Mouse (Mus musculus) cerebellum, adult 11-12 months (tissue): Measurements from ENCODE around the gene Smo.
"Not testable (repeated sequence)": the region's sequence is repeated elsewhere in the genome, so short reads cannot be mapped to it uniquely, and the experiment has no call there.

Source experiments
- DNase-seq: peaks from one replicate; pipeline ENCODE4 v3.0.0; 2022

Smo gene

DNA sequence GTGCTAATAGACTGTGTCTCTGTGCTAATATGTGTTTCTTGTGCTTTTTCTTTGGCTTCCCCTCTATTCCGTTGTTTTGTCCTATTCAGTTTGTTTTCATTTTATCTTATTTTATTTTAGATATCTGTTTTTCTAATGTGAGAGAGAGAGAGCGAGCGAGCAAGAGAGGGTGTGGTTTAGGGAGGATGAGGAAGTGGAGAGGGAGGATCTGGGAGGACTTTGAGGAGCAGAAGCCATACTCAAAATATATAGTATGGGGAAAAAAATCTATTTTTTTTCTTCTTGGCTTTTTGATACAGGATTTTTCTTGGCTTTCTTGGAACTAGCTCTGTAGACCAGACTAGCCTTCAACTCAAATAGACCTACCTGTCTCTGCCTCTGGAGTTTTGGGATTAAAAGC, 7.3 kb upstream of the Smo start:
- DNase-seq = no peak

DNA sequence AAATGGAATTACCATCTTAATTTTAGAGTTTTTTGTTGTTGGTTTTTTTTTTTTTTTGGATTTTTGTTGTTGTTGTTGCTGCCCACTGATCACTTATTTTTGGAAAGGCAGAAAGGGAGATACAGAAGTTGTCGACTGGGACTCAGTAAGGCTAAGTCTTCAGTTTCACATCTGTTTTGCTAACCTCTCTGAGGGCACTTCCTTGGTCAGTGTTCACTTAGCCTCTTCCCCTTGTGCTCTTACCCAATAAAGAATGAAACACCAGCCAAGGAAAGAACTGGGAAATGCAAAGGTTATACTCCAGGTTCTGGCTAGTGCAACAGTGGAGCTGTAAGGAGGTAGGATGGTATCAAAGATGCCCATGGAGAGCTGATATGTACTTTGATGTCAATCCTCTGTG, 5.8 kb upstream of the Smo start:
- no peak for DNase-seq

DNA sequence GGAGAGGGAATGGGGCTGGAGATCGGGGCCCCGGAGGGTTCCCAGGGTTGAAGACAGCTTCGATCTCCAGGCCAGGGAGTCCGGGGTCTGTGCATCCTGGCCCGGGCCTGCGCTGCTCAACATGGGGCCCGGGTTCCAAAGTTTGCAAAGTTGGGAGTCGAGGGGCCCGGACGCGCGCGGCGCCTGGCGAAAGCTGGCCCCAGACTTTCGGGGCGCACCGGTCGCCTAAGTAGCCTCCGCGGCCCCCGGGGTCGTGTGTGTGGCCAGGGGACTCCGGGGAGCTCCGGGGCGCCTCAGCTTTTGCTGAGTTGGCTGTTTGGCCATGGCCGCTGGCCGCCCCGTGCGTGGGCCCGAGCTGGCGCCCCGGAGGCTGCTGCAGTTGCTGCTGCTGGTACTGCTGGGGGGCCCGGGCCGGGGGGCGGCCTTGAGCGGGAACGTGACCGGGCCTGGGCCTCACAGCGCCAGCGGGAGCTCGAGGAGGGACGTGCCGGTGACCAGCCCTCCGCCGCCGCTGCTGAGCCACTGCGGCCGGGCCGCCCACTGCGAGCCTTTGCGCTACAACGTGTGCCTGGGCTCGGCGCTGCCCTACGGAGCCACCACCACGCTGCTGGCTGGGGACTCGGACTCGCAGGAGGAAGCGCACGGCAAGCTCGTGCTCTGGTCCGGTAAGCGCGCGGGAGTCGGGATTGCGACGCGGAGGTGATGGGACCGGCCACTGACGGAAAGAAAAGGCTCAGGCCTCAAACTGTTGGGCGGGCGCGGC, 567 bp downstream of the Smo start:
- no peak for DNase-seq

DNA sequence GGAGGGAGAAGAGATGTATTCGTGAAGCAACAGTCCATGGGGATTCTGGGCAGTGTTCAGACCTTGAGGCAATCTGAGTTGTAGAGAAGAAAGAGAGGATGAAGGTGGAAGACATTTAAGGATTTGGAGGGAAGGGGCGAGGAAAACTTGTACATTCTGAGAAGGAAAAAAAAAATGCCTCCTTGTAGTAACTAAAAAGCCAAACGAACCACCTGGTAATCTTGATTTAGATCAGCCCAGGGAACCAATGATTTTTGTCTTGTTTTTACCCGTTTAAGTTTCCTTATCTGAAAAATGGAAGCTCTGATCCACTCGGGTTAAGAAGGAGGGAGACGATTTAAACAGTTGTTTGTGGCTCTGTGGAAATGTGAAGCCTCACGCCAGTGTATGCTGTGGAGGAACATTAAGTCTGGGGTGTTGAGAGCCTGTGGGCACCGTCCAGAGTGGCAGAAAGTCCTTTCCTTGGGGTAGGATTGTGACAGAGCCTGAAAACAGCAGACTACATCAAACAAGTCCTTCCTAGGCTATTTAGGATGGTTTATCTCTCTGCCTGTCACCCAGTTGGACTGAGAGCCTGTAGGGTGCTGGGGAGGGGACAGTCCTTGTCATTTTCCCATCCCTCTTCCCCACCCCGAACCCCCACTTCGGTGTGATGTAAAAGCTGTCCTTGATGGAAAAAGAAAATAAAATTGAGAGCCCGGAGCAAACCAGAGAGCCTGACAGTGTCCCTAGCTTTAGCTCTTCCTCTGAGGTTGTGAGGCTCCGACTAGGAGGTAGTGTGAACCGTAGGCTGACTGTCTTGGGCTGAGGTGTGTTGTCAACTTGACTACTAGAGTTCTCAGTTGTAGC, 1.5 kb downstream of the Smo start:
- DNase-seq = no peak

DNA sequence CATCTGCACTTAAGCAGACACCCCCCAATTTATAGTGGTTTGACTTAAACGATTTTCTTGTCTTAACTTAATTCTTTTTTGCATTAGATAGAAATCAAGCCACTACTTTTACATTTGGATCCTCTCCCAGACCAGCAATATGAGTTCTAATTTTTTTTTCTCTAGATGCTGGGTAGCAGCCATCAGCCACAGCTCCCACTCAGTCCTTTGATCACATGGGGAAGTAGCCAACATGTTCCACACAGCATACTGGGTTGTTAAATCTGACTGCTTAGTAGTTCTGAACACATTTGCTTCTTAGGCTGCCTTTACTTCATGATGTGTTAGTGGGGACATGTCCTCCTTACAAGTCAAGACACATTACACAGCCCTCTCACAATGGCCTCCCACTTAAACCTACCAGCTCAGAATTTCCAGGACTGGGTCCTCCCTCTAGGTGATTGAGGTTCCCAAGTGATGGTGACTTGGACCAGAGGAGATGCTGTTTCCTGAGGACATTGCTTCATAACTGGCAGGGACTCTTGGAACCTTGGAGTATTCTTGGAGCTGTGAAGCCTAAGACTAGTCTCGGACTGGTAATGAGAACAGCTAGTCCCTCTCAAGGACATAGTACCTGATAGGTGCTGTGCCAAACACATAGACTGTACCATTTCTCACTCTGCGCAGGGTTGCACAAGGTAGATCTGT, 16.3 kb downstream of the Smo start:
- DNase-seq = no peak

DNA sequence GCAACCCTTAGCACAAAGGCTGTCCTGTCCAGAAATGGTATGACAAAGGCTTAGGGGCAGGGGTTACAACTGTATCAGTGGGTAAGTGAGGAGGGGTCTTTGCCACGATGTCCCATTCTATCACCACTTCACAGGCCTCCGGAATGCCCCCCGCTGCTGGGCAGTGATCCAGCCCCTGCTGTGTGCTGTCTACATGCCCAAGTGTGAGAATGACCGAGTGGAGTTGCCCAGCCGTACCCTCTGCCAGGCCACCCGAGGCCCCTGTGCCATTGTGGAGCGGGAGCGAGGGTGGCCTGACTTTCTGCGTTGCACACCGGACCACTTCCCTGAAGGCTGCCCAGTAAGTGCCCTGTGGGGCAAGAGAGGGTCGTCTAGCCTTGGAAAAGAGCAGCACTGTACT, 18.0 kb downstream of the Smo start:
- DNase-seq = no peak

DNA sequence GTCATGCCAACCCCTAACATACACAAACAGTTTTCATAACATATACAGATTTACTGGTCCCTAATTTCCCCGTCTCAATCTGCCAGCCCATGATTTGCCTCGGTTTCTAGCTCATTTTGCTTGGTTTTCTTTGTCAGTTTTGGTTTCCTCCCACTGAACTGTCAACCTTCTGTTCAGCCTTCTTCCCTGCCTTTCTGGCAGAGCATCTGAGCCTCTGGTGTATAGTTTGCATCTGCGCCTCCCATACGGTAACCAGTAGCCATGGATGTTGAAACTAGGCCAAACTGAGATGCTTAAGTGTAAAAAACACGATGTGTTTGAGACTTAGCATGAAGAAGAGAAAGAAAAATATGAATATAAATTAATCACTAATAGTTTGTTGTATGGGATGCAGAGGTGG, 20.7 kb downstream of the Smo start:
- DNase-seq = no peak

DNA sequence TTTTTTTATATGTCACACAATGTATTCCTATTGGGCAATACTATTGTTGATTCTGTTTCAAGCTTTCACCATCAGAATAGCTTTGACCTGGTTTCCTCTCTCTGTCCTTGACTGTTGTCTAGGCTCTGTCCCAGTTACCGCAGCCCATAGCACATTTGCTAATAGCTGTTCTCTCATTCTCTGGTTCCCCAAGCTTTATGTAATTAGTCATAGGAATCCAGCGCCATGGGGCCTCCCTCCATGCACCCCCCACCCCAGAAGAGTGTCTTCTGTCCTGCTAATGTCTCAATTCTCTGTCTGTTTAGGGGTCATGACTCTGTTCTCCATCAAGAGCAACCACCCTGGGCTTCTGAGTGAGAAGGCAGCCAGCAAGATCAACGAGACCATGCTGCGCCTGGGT, 21.2 kb downstream of the Smo start:
- no peak for DNase-seq

DNA sequence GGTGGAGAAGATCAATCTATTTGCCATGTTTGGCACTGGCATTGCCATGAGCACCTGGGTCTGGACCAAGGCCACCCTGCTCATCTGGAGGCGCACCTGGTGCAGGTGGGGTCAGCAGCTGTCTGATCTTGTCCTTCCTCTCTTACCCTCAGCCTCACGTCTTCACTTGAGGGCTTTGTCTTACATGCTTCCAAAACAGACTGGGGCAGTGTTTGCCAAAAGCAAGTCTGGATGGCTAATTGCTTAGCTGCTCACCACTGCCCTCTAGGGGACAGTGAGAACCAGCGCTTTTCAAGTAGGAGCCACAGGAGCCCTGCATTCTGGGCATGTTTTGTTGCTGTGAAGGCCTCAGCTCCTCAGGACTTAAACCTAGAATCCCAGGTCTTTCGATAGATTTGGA, 23.1 kb downstream of the Smo start:
- peak; percentile 77 for DNase-seq

DNA sequence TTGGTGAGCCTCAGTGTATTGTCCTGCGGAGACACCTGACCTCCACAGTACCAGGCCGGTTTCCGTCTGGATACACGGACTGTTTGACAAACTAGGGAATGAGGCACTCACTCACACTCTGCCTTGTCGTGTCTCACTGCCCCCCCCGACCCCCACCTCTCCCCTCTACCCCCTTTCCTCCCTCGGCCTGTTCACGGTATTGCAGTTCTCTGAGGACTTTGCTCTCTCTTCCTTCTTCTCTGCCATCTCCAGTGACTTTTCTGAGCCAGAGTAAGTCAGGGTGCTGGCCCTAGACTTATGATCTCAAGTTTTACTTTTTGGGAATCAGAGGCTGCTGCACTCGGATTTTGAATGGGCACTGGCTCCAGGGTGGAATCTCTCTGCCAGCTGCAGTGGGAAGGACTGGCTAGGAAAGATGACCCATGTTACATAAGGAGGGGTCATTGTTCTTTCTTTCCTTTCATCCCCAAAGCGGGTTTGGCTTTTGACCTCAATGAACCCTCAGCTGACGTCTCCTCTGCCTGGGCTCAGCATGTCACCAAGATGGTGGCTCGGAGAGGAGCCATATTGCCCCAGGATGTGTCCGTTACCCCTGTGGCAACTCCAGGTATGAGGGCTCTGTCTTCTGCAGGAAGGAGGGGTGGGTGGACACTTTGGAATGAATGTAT, 23.8 kb downstream of the Smo start:
- no peak for DNase-seq

DNA sequence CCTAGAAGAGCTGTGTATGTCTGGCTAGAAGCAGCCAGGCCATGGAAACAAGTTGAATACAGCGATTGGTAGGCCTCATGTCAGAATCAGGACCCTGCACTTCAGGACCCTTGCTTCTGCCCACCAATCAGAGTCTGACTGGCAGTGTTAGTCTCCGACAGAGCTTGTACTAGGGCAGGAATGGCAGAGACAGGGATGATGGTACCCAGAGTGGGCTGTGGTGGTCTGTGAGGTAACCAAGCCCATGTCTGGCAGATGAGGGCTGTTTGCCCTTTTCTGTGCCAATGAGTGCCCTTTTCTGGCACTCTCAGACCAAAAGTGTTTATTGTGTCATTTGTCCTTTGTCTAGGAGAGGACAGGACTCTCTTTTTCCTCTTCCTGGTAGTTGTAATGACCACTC, 25.1 kb downstream of the Smo start:
- not testable (repeated sequence) for DNase-seq

DNA sequence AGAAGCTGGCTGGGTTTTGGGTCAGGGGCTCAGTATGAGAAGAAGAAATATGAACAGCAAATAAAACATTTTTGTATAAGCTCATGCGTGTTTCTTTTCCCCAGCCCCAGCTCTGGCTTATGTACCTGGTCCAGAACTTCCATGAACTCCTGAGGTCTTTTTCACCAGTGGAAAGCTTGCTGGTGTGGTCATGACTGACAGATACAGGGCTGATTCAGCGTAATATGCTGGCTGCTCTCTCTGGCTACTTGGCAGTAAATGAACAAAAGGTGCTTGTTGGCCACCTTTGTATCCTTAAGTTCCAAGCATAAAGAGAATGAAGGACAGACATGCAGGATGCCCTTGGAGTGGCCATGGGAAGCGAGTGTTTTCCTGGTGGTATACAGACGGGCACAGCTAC, 26.0 kb downstream of the Smo start:
- no peak for DNase-seq

DNA sequence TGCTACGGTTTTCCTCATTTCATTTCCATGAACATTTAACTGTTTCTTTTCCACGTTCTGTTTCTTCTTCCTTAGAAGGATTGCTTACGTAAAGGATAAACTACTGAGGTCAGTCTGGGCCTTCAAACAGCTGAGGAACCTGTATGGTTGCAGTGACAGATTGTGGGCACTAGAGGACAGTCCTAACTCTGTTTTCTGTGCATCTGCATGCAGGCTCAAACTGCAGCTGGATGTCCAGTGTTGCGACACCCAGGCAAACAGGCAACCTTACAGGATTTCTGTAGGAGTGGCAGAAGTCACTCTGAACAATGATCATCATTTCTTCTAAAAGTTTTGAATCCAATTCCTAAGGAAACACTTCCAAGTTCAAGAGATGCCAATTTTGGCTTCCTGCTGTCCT, 27.2 kb downstream of the Smo start:
- DNase-seq = no peak

DNA sequence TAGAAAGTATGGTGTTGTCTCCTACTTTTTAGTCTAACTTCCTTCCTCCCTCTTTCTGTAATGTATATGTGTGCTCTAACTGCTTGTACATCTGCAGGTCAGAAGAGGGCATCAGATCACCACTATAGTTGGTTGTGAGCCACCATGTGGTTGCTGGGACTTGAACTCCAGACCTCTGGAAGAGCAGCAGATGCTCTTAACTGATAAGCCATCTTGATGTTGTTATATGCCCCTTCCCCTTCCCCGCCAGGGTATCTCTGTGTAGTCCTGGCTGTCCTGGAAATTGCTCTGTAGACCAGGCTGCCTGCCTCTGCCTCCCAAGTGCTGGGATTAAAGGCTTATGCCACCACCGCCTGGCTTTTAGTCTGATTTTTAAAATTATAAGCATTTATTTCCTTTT, 31.6 kb downstream of the Smo start:
- peak; percentile 46 for DNase-seq

DNA sequence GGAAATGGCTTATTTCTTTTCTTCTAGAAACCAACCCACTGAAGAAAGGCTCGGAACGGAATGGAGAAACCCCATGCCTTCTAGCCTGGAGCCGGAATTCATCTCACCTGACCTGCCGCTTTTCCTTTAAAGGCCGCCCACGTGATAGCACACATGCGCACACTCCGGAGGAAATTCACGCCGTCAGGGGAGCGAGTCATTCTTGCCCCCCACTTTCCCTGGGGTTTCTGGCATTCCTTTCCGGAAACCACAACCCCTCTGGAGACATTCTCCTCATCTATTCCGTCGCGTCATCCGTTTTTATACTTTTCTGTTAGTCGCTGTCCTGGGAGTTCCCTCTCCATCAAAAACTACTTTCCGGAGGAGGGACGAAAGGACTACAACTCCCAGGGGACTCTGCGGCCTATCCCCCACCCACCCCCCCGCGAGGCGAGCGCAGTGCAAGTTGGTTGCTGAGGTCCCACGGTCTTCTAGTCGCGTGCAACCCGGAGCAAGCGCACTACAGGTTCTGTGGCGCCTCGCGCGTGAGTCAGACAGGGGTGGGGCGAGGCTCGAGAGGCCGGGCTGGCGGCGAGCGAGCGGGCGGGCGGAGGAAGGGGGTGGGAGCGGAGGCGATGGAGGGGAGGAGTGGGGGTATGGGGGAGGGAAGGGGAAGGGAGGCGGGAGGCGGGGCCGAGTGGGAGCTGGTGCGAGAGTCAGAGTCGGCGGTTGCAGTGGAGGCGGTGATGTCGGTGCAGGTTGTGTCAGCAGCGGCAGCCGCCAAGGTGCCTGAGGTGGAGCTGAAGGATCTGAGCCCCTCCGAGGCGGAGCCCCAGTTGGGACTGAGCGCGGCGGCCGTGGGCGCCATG, 32.7 kb downstream of the Smo start, which contains the start of gene Ahcyl2:
Gene Ahcyl2, plus strand, starts transcription at position 199 of the 848 bp plus-strand sequence.
- peak; percentile 98 for DNase-seq

DNA sequence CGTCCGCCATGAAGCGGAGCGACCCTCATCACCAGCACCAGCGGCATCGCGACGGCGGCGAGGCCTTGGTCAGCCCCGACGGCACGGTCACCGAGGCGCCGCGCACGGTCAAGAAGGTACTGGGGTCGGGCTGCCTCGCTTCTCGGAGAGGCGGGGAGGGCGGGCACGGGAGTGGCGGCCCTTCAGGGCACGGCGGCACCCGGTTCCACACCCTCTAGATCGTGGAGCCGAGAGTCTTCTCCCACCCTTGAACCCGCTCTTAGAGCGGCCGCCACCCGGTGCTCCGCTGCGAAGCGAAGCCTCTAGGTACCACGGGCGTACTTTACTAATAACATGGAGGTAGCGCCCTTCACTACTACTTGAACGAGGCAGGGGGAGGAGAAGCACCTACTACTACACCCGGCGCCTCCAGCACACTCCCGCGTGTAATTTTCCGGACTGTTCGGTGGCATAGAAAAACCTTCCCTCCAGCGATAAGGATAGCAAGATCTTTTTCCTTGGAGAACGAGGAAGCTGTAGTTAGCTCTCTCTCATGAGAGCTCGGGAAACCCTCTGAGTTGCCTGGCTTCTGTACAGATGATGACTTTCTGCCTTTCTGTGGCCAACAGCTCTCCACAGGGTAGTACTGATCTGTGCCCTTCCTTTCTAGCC, 33.6 kb downstream of the Smo start:
- no peak for DNase-seq

DNA sequence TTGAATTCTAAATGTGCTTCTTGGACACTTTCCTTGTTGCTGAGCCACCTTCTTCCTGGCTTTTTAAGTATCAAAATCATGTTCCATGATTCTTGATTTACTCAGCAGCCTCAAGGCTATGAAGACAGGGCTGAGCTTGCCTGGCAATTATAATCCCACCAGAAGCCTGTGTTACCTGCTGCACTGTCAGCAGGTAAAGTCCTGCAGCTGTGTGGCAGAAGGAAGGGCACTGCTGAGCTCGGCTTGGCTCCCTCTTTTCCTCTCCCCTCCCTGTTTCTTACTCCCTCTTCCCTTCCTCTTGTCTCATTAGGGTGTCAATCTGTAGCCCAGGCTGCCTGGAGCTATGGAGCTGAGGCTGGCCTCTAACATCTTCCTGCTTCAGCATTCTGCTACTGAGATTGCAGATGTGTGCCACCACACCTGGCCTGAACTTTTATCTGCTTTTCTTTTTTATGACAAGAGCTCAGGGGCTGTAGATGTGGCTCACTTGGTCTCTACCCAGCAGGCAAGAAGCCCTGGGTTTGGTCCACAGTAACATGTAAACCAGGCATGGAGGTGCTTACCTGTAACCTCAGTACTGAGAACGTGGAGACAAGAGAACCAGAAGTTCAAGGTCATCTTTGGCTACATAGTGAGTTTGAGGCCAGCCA, 35.5 kb downstream of the Smo start:
- no peak for DNase-seq

DNA sequence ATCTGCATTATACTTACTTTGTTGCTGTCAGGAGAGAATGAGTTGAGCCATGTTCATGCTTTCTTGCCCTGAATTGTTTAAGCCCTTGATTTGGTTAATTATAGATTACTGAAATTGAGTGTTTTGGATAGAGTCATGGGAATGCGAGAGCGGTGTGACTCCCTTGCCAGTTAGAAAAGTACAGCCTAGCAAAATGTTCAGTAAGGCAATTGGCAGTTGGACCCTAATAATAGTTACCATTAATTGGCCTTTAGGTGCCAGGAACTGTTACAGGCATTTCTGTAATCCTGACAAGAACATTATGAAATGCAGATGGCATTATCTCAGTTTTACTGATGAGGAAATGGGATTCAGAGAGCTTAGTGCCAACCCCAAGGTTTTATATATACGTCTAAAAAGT, 36.9 kb downstream of the Smo start:
- DNase-seq = no peak

DNA sequence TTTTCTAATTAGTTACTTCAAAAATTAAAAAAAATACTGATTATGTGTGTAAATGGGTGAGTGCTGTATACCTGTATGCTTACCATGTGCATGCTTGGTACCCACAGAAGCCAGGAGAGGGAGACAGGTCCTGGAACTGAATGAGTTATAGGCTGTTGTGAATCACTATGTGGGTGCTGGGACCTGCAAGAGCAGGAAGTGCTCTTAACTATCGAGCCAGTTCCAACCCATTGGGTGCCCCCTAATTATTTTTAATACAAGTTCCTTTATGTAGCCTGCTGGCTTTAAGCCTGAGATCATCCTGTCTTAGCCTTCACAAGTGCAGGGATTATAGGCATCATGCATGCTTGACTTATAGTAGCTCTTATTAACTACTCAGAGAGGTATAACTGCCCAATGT, 38.9 kb downstream of the Smo start:
- no peak for DNase-seq

DNA sequence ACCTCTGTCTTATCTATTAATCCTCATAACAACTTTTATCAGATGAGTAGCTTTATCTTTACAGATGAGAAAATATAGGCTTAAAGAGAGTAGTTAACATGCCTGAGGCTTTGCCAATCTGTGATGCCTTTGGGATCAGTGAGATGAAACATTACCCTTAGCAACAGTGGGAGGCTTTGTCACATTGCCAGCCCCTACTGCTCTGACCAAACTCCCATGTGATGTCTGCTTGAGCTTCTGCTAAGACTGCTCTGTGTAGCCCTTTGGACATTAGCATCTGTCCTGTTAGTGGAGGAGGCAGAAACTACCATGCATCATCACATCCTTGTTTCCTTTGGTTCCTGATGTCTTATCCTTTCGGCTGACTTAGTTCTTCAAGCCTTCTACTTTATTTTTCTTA, 40.3 kb downstream of the Smo start:
- DNase-seq = no peak
